Mouse (Mus musculus) thymus, adult 2 months (tissue): ENCODE results near the gene Tmtc1.

Source experiments
- CTCF ChIP-seq: fragments of 200-500 bp; IDR thresholded peaks from 2 replicates; pipeline ENCODE4 v1.5.1; 2012; ENCODE audit warnings: mild to moderate bottlenecking, control low read depth, low read length, moderate library complexity, borderline replicate concordance; ENCODE audit not compliant: control insufficient read depth, poor library complexity, insufficient read depth; ENCODE audit errors: extremely low read depth
- POLR2A ChIP-seq: fragments of 200-500 bp; IDR thresholded peaks from 2 replicates; pipeline ENCODE4 v1.6.1; 2012; ENCODE audit warnings: mild to moderate bottlenecking, low read length, control low read depth, moderate library complexity; ENCODE audit not compliant: control insufficient read depth, poor library complexity, insufficient read depth; ENCODE audit errors: extremely low read depth

DNA sequence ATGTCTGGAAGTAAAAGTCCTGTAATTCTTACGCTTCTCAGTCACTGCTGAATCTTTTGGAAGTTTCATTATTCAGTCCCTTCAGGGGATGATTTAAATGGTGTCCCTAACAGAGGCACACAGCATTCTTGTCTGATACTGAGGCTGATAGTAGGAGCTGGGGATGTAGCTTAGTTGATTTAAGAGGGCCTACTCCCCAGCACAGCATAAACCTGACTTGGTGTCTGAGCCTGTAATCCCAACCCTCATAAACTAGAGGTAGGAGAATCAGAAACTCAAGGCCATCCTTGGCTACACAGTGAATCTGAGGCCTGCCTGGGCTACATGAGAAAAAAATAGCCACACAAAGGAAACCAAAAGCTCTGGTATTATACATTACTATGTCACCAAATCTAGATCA is 77.6 kb downstream of the Tmtc1 start:
- TF ChIP-seq CTCF: no peak
- TF ChIP-seq POLR2A: no peak
